Mouse (Mus musculus) erythroblast, embryonic 14.5 days (primary cell): Measurements from ENCODE around the gene Zfp652.

ENCODE experiments used
- GATA1 ChIP-seq: IDR thresholded peaks from 2 replicates; pipeline ENCODE4 v1.6.1; 2012; ENCODE audit warnings: low read length, inconsistent platforms, mixed read lengths
- TAL1 ChIP-seq: IDR thresholded peaks from 3 replicates; pipeline ENCODE4 v1.6.1; 2012; ENCODE audit warnings: low read length, inconsistent platforms, mixed read lengths

DNA sequence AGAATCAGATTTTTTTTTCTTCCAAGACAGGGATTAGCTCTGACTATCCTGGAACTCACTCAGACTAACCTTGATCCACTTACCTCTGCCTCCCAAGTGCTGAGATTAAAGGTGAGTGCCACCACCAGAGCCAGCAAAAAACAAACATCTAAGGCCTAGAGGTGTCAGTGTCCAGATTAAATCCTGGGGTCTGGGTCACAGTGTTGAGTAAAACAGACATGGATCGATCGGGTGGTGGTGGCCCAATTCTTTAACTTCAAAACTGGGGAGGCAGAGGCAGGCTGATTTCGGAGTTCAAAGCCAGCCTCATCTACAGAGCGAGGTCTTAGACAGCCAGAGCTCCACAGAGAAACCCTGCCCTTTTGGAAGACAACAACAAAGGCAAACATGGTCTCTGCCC, 110.0 kb downstream of the Zfp652 start:
- no peak for TF ChIP-seq TAL1
- TF ChIP-seq GATA1 = no peak
